Mouse (Mus musculus): ENCODE results near the gene Knop1. TPM values are rescaled to one million over a fixed set of nuclear protein-coding genes. Genes with fewer than 3 reads are reported as not detected.
A peak's percentile ranks its signal among the peaks of the same experiment; 100 is the strongest.

Knop1 gene
- 6.1 and 7.0 TPM in 2 replicates for polyA plus RNA-seq (2012; rRNA removed)

DNA sequence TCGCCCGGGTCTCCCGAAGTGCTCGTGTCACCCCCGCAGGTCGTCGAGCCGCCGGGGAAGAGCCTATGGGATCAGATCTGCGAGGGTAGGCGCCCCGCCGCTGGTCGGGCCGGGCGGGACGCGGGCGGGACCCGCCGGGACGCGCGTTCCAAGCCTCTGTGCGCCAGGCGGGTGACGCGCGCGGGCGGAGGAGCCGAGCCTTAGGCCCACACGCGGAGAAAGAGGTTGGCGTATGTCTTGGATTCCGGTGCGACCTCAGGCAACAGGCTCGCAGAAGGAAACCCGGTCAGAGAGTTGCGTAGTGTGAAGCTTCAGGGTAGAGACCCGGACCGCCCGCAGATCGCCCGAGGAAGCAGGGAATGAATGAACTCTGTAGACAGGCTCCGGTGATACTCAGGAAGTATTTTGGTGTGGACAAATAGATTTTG lies at the start of gene Knop1:
TSS of gene Knop1 (minus strand) at position 378 of the 428 bp plus-strand sequence.
- no peak for DNase-seq (ENCODE audit: low read depth, low spot score)
- WGBS: under 1% methylated on average over 46 of the region's 46 CpGs

DNA sequence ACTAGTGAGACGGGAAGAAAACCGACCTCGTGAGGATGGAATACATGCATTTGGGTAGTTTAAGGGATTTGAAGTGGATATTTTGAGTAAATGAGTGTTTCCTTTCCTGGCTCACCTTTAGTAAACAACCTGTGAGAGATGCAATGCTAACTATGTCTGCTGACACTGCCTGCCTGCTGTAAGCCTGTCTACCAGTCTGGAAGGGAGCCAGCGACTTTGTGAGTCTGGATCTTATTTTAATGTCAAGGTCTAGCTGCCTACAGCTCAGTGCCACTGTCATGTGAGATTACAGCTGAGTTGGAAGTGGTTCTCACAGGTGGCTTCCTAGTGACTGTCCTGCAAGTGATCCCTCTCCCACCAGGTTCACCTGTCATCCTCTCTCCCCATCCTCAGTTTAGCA lies 48.5 kb upstream of the Knop1 start:
- no peak for DNase-seq (ENCODE audit: low read depth, low spot score)
- WGBS: 88% methylated on average over 4 of the region's 4 CpGs

DNA sequence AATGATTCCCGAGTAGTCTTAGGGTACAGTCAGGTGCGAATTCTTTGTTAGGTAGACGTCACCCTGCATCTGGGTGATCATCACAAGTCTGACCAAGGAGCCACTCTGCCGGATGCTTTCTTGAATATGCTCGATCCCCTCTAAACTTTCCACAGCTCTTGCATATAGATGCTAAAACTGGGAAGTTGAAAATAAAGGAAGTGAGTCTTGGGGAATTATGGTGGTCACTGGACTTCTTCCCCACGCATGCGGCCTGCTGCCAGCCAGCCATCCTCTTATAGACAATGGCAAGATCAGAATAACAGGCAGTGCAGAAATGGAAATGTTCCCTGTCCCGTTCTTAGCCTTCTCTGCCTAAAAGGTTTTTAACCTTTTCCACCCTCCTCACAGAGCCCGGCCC lies 47.8 kb upstream of the Knop1 start:
- no peak for DNase-seq (ENCODE audit: low read depth, low spot score)
- 91% methylated on average over 9 of the region's 9 CpGs for WGBS

DNA sequence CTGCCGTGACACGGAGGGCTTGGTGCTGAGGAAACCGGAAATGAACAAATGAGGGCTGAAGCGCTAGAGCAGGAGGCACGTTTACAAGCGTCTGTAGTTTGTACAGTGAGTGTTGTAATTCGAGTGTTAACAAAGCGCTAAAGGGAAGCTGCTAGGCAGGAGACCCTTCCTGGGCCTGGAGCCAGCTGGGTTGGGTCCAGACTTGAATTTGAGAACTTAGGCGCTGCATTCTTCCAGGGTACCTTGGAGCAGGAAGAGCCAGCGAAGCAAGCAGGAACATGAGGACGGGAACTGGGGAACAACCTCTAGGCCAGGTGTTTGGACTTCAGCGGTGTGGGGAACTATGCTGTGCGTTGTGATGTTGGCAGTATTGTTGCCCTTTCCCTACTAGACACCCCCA lies 46.9 kb upstream of the Knop1 start:
- DNase-seq (ENCODE audit: low read depth, low spot score): peak; percentile 57
- 10% methylated on average over 13 of the region's 13 CpGs for WGBS

DNA sequence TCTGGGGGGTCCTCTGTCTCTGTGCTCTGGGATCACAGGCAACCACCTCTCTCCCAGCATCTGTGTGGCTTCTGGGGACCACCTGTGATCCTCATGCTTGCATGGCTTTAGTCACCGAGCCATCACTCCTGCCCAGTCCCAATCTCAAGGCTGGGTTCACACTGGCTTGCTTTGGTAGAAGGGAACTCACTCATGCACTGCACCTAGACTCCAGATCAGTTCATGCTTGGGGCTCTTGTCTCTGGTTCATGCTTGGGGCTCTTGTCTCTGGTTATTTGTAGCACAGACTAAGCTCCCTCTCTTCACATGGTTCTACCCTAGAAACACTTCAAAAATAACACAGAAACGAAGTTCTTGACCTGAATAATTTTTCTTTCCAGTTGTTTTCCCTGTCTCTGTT lies 44.0 kb upstream of the Knop1 start:
- 86% methylated on average over 2 of the region's 2 CpGs for WGBS
- DNase-seq (ENCODE audit: low read depth, low spot score): no peak

DNA sequence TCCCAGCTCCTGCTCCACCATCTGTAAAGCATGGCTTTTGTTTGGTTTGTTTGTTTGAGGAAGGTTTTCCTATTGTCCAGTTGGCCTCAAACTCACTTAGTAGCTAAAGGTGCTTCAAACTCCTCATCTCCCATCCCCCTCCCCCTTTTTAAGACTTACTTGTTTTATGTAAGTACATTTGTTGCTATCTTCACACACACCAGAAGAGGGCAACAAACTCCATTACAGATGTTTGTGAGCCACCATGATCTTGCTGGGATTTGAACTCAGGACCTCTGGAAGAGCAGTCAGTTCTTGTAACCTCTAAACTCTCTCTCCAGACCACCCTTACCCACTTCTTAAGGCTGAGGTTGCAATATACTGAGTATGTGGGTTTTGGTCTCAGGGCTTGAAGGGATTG lies 42.0 kb upstream of the Knop1 start:
- no peak for DNase-seq (ENCODE audit: low read depth, low spot score)

DNA sequence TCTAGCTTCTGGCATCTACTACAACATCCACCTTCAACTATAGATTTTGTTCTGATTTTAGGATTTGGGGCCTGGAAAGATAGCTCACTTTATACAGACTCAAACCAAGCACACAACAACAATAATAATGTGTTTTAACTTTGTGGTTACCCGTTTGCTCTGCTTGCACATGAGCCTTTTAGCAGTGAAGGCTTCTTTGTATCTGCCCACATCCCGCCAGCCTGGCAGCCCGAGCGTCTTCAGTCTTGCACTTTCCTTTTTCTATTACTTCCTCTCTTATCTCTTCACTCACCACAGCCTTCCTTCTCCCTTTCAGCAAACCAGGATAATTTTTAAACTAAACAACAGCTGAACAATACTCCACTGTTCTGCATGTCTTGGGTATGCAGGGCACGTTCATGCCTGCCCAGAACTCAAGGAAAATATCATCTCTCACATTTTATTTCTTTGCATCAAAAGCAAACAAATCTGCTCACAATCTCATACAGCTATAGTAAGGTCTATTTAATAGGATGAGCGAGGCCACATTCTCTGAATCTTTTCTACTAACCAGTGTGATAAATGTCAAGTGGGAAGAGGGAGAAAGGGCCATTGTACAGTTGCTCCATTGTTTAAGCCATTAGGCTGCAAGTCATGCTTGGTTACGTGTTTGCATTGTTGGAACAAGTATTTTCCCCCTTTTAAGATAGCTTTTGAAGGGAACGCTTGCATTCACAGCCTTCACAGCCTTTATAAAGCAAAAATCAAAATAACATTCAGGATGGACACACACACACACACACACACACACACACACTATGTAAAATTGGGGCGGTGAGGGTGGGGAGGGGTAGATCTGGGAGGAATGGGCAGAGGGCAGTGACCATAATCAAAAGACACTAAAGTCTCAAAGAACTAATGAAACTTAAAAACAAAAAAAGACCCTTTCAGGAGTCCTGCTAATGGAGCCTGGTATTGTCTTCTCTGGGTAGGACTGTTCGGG lies 39.7 kb upstream of the Knop1 start:
- 40% methylated on average over 10 of the region's 10 CpGs for WGBS
- DNase-seq (ENCODE audit: low read depth, low spot score): no peak

DNA sequence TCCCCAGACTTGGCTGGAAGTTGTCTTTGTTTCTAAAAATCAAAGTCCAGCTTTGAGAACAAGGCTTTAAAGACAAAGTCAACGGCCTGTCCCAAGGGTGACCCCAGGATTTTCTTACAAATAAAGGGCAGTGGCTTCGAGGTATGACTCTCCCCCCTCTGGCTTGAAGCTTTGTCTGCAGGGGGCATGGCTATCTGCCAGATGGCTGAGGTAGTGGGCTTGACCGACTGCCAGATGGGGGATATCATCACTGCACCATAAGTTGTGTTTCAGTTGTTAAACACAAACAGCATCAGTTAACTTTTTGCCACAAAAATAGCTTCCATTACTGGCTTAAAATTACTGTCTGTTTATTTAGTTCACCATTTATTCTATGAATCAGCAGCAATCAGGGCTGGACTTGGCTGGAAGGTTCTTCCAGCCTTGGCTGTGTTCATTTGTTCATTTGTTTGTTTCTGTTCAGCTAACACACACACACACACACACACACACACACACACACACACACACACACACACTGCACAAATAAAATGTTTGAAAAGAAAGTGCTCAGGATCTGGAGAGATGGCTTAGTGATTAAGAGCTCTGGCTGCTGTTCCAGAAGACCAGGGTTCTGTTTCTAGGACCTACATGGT lies 33.1 kb upstream of the Knop1 start:
- no peak for DNase-seq (ENCODE audit: low read depth, low spot score)
- WGBS: 3% methylated on average over 3 of the region's 3 CpGs

DNA sequence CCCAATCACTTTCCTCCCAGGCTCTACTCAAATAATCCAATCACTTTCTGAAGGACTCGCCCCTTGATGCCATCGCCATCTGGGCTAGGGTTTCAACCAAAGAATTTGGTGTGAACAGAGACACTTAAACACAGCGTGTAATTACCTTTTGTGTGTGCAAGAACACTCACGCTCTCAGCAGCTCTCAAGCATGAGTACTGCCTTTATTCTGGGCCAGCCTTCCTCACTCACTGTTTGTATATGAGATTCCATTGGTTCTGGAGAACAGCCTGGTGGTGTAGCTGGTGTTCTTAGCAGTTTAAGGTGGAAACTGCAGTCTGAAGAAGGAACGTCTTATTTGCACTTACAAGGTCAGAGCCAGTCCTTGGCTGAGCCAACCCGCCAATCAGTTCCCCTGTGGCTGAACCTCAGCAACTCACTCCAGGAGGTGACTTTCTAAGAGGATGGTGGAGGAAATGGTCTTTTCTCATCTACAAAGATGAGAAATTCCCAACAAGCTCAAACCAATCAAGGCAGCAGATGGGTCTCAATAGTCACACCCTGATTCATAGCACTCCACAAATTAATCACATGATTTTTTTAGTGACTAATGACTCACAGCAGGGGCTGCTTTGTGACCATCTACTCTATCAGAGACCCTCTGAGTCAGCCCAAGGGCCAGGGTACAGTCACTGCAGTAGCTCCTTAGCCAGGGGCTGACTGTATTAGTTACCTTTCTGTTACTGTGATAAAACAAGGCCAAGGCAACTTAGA lies 31.4 kb upstream of the Knop1 start:
- no peak for DNase-seq (ENCODE audit: low read depth, low spot score)
- 81% methylated on average over 6 of the region's 6 CpGs for WGBS

DNA sequence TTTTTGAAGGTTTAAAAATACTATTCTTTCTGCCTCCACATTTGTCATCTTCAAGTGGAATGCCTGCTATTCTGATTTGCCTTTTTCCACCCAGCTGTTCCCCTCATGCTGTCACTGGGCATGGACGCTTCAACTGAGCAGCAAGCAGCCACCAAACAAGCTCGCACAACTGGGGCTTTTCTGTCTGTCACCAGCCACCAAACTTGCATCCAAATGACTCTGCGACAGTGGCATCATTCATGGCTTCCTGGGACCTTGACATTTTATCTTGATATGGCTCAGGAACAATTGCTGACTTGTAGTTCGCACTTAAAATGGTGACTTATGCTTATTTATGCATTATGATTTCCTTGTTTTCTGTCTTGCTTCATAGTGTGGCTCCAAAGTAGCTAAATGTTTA lies 28.9 kb upstream of the Knop1 start:
- WGBS: 81% methylated on average over 4 of the region's 4 CpGs
- DNase-seq (ENCODE audit: low read depth, low spot score): no peak

DNA sequence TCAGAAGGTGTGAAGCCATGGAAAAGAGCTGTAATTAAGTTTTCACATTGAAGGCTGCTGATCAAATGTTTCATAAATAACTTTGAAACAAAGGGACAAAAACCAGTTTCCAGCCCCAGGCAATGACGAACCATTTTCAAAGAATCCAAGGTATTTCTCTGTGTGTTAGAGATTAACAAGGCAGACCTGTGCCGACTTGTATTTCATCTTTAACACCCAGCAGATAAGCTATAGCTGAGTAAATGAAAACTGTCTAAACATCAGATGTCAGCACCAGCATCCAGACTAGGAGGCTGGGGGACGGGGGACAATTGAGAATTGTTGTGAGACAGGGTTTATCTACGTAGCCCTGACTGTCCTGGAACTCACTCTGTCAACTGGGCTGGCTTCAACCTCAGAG lies 27.9 kb upstream of the Knop1 start:
- DNase-seq (ENCODE audit: low read depth, low spot score): no peak
- 82% methylated on average over 4 of the region's 4 CpGs for WGBS

DNA sequence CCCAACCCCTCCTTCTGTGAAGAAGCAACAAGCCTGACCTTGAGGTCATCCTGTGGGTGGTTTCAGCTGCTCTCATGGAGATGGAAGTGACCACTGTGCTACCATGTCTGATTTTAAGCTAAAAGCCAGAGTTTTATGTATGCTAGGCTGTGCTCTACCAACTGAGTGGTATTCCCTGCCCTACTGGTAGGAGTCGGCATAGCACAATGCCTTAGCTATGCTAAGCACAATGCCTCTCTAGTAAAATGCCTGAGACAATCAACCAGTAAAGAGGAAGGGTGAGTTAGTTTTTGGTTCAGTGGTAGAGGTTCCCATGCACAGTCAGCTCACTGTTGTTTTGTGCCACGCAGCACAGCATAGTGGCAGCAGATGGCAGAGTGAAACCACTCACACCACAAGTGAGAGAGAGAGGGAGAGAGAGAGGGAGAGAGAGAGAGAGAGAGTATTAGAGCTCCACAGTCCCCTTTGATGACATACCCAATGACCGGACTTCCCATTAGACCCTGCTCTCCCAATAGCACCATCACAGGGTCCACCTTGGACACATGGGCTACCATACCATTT lies 23.5 kb upstream of the Knop1 start:
- DNase-seq (ENCODE audit: low read depth, low spot score): no peak
- 91% methylated on average over 3 of the region's 3 CpGs for WGBS

DNA sequence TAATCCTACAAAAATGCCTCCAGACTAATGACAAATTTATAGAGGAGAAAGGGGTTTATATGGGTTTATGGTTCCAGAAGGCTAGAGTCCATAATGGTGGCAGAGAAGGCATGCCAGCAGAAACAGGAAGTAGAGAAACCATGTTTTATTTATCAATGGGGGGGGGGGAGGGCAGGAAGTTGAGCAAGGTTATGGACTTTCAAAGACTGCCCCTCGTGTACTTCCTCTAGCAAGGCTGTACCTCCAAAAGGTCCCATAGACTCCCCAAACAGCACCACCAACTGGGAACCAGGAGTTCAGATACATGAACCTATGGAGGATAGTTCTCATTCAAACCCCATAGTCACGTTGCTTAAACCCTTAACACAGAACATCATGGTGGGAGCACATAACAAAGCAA lies 9.3 kb upstream of the Knop1 start:
- no peak for DNase-seq (ENCODE audit: low read depth, low spot score)
- 56% methylated on average over 2 of the region's 2 CpGs for WGBS

DNA sequence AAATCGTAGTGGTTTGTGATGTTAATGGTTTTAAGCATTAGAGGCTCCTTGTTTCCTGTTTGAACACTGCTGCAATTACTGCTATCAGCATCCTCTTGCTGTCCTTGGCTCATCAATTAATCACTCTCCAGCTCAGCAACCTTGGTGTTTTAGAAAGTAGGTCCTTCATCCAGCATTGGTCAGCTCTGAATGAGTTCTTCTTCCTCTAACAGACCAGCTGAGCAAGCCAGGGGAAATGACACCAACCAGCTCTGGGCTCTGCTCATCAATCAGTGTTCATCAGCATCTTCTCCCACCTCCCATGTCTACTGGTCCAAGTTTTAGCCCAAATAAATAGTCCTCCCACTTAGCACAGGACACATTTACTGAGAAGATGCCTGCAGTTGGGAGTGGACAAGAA lies 2.6 kb upstream of the Knop1 start:
- 88% methylated on average over 1 of the region's 1 CpGs for WGBS
- no peak for DNase-seq (ENCODE audit: low read depth, low spot score)

DNA sequence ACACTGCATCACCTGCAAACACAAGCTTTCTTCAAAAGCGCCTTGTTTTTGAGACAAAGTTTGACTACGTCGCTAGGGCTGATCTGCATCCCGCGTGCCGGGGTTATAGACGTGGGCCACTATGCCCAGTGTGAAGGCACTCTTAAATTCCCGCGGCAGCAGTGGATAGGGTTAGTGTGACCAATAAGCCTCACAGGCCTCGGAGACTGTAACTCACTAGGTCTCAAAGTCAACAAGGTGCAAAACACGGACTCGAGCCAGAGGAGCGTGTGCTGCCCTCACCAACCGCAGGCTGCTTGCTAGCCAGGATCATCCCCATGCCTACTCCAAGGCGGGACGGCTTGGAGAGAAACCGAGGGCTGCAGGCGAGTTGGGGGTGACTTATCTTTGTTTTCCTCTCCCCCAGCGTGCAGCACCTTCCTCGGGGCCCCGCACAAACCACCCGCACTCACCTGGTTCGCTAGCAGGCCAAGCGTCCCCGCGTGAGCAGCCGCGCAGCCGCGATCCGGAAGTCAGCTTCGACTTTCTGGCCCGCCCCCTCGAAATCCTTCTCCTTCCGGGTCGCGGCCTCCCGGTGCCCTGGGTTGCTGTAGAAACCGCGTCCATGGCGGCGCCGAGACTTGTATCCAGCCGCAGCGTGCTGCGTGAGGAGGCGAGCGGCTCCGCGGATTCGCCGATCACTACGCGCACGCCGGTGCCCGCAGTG lies 730 bp downstream of the Knop1 start, which contains the start of gene Iqck:
TSS of gene Iqck (plus strand) at position 582 of the 706 bp plus-strand sequence.
- WGBS: under 1% methylated on average over 57 of the region's 57 CpGs
- DNase-seq (ENCODE audit: low read depth, low spot score): peak; percentile 76

DNA sequence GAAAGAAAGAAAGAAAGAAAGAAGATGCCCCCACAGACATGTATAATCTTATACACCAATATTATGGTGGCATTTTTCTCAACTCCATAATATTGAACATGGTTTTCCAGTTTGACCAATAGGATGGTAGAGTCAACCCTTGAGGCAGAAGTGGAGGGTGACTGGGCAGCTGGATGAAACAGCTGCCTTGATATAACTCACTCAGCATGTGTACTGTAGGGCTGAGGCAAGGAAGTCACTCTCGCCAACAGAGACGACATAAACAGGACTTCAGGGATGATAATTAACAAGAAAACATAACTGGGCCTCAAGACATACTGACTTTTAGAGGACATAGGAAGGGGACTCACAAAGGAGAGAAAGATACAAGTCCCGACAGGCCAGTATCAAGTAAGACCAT lies 1.4 kb downstream of the Knop1 start:
- WGBS: 11% methylated on average over 3 of the region's 3 CpGs
- DNase-seq (ENCODE audit: low read depth, low spot score): no peak

DNA sequence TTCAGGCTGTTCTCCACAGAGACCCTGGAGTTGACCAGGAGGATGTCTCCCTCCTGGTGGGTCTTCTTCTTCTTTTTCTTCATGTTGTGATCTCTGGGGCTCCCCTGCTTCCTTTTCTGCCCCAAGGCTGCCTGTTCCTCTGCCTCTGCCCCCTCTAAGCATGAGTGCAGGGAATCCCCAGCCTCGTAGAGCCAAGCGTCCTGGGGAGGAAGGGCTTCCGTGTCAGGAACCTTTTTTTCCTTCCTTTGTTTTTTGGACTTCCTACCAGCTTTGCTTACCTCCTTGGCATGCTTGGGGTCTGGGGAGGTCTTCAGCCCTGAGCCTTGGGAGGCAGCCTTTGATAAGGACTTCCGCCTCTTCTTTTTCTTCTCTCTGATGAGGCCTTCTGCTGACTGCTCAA lies 3.4 kb downstream of the Knop1 start:
- 83% methylated on average over 4 of the region's 4 CpGs for WGBS
- DNase-seq (ENCODE audit: low read depth, low spot score): no peak

DNA sequence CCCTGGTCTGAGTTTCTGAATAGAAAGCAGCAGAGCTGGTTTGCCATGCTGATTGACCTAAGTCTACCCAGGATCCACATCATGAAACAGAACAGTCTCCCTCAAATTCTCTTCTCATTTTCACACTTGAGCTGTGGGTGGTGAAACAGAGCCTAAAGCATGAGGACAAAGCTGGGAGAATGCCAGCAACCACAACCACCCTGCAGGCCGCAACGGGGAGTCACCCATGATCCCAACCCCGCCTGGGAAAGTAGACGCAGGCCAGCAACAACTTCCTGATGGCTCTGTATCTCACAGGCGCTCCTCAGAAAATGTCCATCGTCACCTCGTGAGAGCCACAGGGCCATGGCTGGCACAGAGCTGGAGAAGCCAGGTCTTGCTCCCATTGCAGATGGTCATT lies 4.5 kb downstream of the Knop1 start:
- 29% methylated on average over 7 of the region's 7 CpGs for WGBS
- DNase-seq (ENCODE audit: low read depth, low spot score): no peak

DNA sequence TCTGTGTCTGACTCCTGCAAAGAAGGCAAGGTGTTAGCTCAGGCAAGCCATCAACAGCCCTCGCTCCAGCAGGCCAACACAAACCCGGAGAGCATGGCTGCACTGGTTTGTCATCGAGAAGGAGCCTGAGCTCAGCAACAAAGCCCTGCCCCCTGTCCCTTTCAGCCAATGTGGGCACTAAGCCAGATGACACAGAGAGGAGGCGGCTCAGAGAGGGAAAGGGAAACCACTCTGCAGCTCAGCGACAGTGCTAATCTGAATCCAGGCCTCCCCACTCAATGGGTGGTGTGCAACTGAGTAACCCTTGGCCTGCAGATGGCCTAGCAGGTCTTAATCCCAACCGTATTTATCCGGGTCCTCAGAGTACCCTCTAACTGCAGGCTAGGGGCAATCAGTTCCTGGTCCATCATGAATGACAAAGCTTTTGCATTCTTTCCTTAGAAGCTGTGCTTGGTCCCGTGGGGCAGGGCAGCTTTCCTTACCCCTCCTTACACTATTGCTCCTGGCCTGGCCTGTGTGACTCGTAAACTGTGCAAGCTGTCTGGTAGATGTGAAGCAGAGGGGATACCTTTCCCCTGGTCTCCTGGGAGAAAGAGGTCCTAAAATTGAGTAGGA lies 5.3 kb downstream of the Knop1 start:
- 43% methylated on average over 9 of the region's 9 CpGs for WGBS
- no peak for DNase-seq (ENCODE audit: low read depth, low spot score)

Measured in large intestine, adult 2 months (tissue).